Mouse (Mus musculus) liver, embryonic 13.5 days (tissue): ENCODE results near the gene Ostn. TPM values are rescaled to one million over a fixed set of nuclear protein-coding genes. Genes with fewer than 3 reads are reported as not detected.

Experiments used
- ATAC-seq: fragments of 200-750 bp; cut with Nextera tagmentation; 2 replicates; pipeline ENCODE4 v1.8.0; 2017; ENCODE audit warnings: low read depth, mild to moderate bottlenecking, moderate number of reproducible peaks, moderate library complexity
- DNase-seq: peaks from one replicate; pipeline ENCODE4 v3.0.0; 2022
- H3K27ac ChIP-seq: fragments of 300-500 bp; sonication (generic); 2 replicates; pipeline ENCODE4 v1.5.1; 2015; ENCODE audit warnings: moderate library complexity, mild to moderate bottlenecking, inconsistent platforms
- H3K27me3 ChIP-seq: fragments of 300-500 bp; sonication (generic); 2 replicates; pipeline ENCODE4 v1.6.1; 2015; ENCODE audit warnings: mild to moderate bottlenecking, inconsistent platforms
- H3K36me3 ChIP-seq: fragments of 300-500 bp; sonication (generic); 2 replicates; pipeline ENCODE4 v1.6.1; 2015; ENCODE audit warnings: mild to moderate bottlenecking, inconsistent platforms
- H3K4me1 ChIP-seq: fragments of 300-500 bp; sonication (generic); replicated peaks from 2 replicates; pipeline ENCODE4 v1.6.1; 2015; ENCODE audit warnings: inconsistent platforms
- H3K4me2 ChIP-seq: fragments of 300-500 bp; sonication (generic); 2 replicates; pipeline ENCODE4 v1.6.1; 2015; ENCODE audit warnings: inconsistent platforms, mild to moderate bottlenecking, moderate library complexity
- H3K4me3 ChIP-seq: fragments of 300-500 bp; sonication (generic); replicated peaks from 2 replicates; pipeline ENCODE4 v1.5.1; 2015; ENCODE audit warnings: mild to moderate bottlenecking, inconsistent platforms
- H3K9ac ChIP-seq: fragments of 300-500 bp; sonication (generic); 2 replicates; pipeline ENCODE4 v1.6.1; 2015; ENCODE audit warnings: mild to moderate bottlenecking, inconsistent platforms
- H3K9me3 ChIP-seq: fragments of 300-500 bp; sonication (generic); replicated peaks from 2 replicates; pipeline ENCODE4 v1.6.1; 2016; ENCODE audit warnings: inconsistent platforms
- WGBS: fragments of 180-500 bp; shearing (Covaris S2); methylation state at CpG from one replicate; pipeline ENCODE4 v1.1.7; 2015; ENCODE audit not compliant: insufficient replicate concordance; 5-methylcytosine and 5-hydroxymethylcytosine counted together
- polyA plus RNA-seq: library from polyadenylated mRNA; unstranded; fragments of >200 nt; fragmentation: Nextera tagmentation; extraction: Ambion mirVana; gene quantifications from 2 replicates; pipeline ENCODE4 v1.2.1, GENCODE M21; 2015

Ostn gene
- polyA plus RNA-seq, 1 experiment from 2014 or later, result not detected

- Histone ChIP-seq H3K36me3 (no peaks in the 10 kb centered on the region), H3K27me3 (no peaks in the 10 kb centered on the region), H3K9ac (peak overlapping the region; percentile 86; the same call in 1 of the 2 replicates), H3K4me2 (peak overlapping the region; percentile 76), H3K27ac (peak overlapping the region; percentile 31), H3K9me3 (no peaks in the 10 kb centered on the region), H3K4me1 (peaks cover 30% of the 10 kb centered on the region), H3K4me3 (peak overlapping the region; percentile 75)
- 21% methylated on average over 12 of the region's 12 CpGs for WGBS
- ATAC-seq, result peak; percentile 16
- peak; percentile 0 for DNase-seq
Measured at GRCm38 (mm10) chr16:27387634-27388611, 80.6 kb downstream of the Ostn start.

GRCm38 (mm10) chr16:27388761-27389451, 81.6 kb downstream of the Ostn start, which contains the start of gene Ccdc50:
Ccdc50 (plus strand) TSS chr16:27388869.
- ATAC-seq (peak; percentile 89), DNase-seq (peak; percentile 63)
- peak within 1 kb of the TSS; percentile 82 for H3K27ac ChIP-seq
- H3K4me1 ChIP-seq, result peaks cover 30% of the 10 kb centered on the region
- H3K4me2 ChIP-seq, result peak within 1 kb of the TSS; percentile 76
- H3K9me3 ChIP-seq, result no peaks in the 10 kb centered on the region
- H3K9ac ChIP-seq, result peak within 1 kb of the TSS; percentile 86
- peak within 1 kb of the TSS; percentile 75 for H3K4me3 ChIP-seq
- under 1% methylated on average over 52 of the region's 69 CpGs for WGBS
- no peaks in the 10 kb centered on the region for H3K36me3 ChIP-seq
- H3K27me3 ChIP-seq, result no peaks in the 10 kb centered on the region

GRCm38 (mm10) chr16:27389534-27390282, 82.4 kb downstream of the Ostn start:
- H3K36me3 ChIP-seq, result no peaks in the 10 kb centered on the region
- H3K4me2 ChIP-seq, result peak overlapping the region; percentile 76
- no peak for ATAC-seq
- no peaks in the 10 kb centered on the region for H3K9me3 ChIP-seq
- H3K9ac ChIP-seq, result peak overlapping the region; percentile 86
- WGBS, result 35% methylated on average over 7 of the region's 7 CpGs
- peaks cover 30% of the 10 kb centered on the region for H3K4me1 ChIP-seq
- H3K27me3 ChIP-seq, result no peaks in the 10 kb centered on the region
- peak overlapping the region; percentile 75 for H3K4me3 ChIP-seq
- H3K27ac ChIP-seq, result peak overlapping the region; percentile 82; the same call in 1 of the 2 replicates
- peak; percentile 2 for DNase-seq

- Histone ChIP-seq H3K27me3 (no peaks in the 10 kb centered on the region), H3K4me1 (peaks cover 33% of the 10 kb centered on the region), H3K4me3 (peak overlapping the region; percentile 75), H3K36me3 (no peaks in the 10 kb centered on the region), H3K9ac (no peak overlapping the region), H3K4me2 (peak overlapping the region; percentile 76), H3K27ac (no peak overlapping the region), H3K9me3 (no peaks in the 10 kb centered on the region)
- 79% methylated on average over 4 of the region's 4 CpGs for WGBS
- DNase-seq (no peak), ATAC-seq (no peak)
Measured at GRCm38 (mm10) chr16:27390306-27390705, 83.0 kb downstream of the Ostn start.

GRCm38 (mm10) chr16:27391845-27392244, 84.6 kb downstream of the Ostn start:
- H3K27ac ChIP-seq, result no peak overlapping the region
- H3K4me1 ChIP-seq, result peaks cover 34% of the 10 kb centered on the region
- no peak overlapping the region for H3K4me3 ChIP-seq
- no peaks in the 10 kb centered on the region for H3K9me3 ChIP-seq
- no peaks in the 10 kb centered on the region for H3K36me3 ChIP-seq
- 66% methylated on average over 2 of the region's 2 CpGs for WGBS
- H3K9ac ChIP-seq, result no peak overlapping the region
- no peak for DNase-seq
- no peaks in the 10 kb centered on the region for H3K27me3 ChIP-seq
- no peak for ATAC-seq
- no peak overlapping the region for H3K4me2 ChIP-seq

- no peak overlapping the region for H3K4me2 ChIP-seq
Measured at GRCm38 (mm10) chr16:27395251-27396037, 88.2 kb downstream of the Ostn start.

GRCm38 (mm10) chr16:27396951-27397350, 89.7 kb downstream of the Ostn start:
- ATAC-seq (no peak), DNase-seq (no peak)
- H3K36me3 ChIP-seq, result no peaks in the 10 kb centered on the region
- H3K9me3 ChIP-seq, result no peaks in the 10 kb centered on the region
- 0 out of 2 replicates have a peak, but pooled peaks cover 4% of the 10 kb centered on the region for H3K4me1 ChIP-seq
- no peak overlapping the region for H3K4me2 ChIP-seq
- no peak overlapping the region for H3K27ac ChIP-seq
- WGBS, result 86% methylated on average over 1 of the region's 1 CpGs
- H3K9ac ChIP-seq, result no peak overlapping the region
- no peaks in the 10 kb centered on the region for H3K27me3 ChIP-seq
- H3K4me3 ChIP-seq, result no peak overlapping the region

More at GRCm38 (mm10) chr16:27395251-27396037, 88.2 kb downstream of the Ostn start:
- Histone ChIP-seq H3K4me3 (no peak overlapping the region), H3K9me3 (no peaks in the 10 kb centered on the region), H3K9ac (no peak overlapping the region), H3K4me1 (peaks cover 8% of the 10 kb centered on the region), H3K27me3 (no peaks in the 10 kb centered on the region), H3K27ac (no peak overlapping the region), H3K36me3 (no peaks in the 10 kb centered on the region)
- DNase-seq (no peak), ATAC-seq (no peak)
- 79% methylated on average over 4 of the region's 4 CpGs for WGBS

GRCm38 (mm10) chr16:27399026-27399718, 91.9 kb downstream of the Ostn start:
- ATAC-seq (no peak), DNase-seq (no peak)
- no peak overlapping the region for H3K4me2 ChIP-seq
- H3K27ac ChIP-seq, result no peak overlapping the region
- no peaks in the 10 kb centered on the region for H3K9me3 ChIP-seq
- H3K9ac ChIP-seq, result no peak overlapping the region
- H3K4me1 ChIP-seq, result 0 out of 2 replicates have a peak, but pooled peaks cover 4% of the 10 kb centered on the region
- H3K4me3 ChIP-seq, result no peak overlapping the region
- WGBS, result 63% methylated on average over 3 of the region's 3 CpGs
- H3K36me3 ChIP-seq, result no peaks in the 10 kb centered on the region
- no peaks in the 10 kb centered on the region for H3K27me3 ChIP-seq

GRCm38 (mm10) chr16:27399719-27400253, 92.5 kb downstream of the Ostn start:
- Histone ChIP-seq H3K27ac (no peak overlapping the region), H3K36me3 (no peaks in the 10 kb centered on the region), H3K27me3 (no peaks in the 10 kb centered on the region), H3K4me2 (no peak overlapping the region), H3K4me3 (no peak overlapping the region), H3K9me3 (no peaks in the 10 kb centered on the region), H3K9ac (no peak overlapping the region), H3K4me1 (0 out of 2 replicates have a peak, but pooled peaks cover 4% of the 10 kb centered on the region)
- ATAC-seq, result no peak
- 76% methylated on average over 6 of the region's 6 CpGs for WGBS
- DNase-seq, result no peak
